Mouse (Mus musculus) hindbrain, embryonic 14.5 days (tissue): ENCODE results near the gene Gemin7. TPM values are rescaled to one million over a fixed set of nuclear protein-coding genes. Genes with fewer than 3 reads are reported as not detected.

ENCODE experiments used
- ATAC-seq: fragments of 200-750 bp; cut with Nextera tagmentation; 2 replicates; pipeline ENCODE4 v1.8.0; 2017; ENCODE audit warnings: moderate number of reproducible peaks, mild to moderate bottlenecking, moderate TSS enrichment, moderate library complexity; ENCODE audit not compliant: low FRiP score
- DNase-seq: peaks from one replicate; pipeline ENCODE4 v3.0.0-alpha.2; 2015; ENCODE audit warnings: low spot score
- H3K27ac ChIP-seq: fragments of 300-500 bp; sonication (generic); 2 replicates; pipeline ENCODE4 v1.5.1; 2014; ENCODE audit warnings: mild to moderate bottlenecking, moderate library complexity
- H3K27me3 ChIP-seq: fragments of 300-500 bp; sonication (generic); 2 replicates; pipeline ENCODE4 v1.6.1; 2014; ENCODE audit warnings: mild to moderate bottlenecking, low read length, mixed read lengths; ENCODE audit not compliant: control insufficient read depth, insufficient read depth
- H3K36me3 ChIP-seq: fragments of 300-500 bp; sonication (generic); replicated peaks from 2 replicates; pipeline ENCODE4 v1.6.1; 2014; ENCODE audit not compliant: control insufficient read depth, insufficient read depth
- H3K4me1 ChIP-seq: fragments of 300-500 bp; sonication (generic); replicated peaks from 2 replicates; pipeline ENCODE4 v1.6.1; 2014; ENCODE audit warnings: antibody characterized with exemption, low read length, mixed read lengths; ENCODE audit not compliant: control insufficient read depth, insufficient read depth
- H3K4me2 ChIP-seq: fragments of 300-500 bp; sonication (generic); replicated peaks from 2 replicates; pipeline ENCODE4 v1.6.1; 2014; ENCODE audit warnings: mild to moderate bottlenecking, moderate library complexity
- H3K4me3 ChIP-seq: fragments of 300-500 bp; sonication (generic); replicated peaks from 2 replicates; pipeline ENCODE4 v1.5.1; 2014; ENCODE audit warnings: mild to moderate bottlenecking, low read length
- H3K9ac ChIP-seq: fragments of 300-500 bp; sonication (generic); 2 replicates; pipeline ENCODE4 v1.6.1; 2014
- H3K9me3 ChIP-seq: fragments of 300-500 bp; sonication (generic); 2 replicates; pipeline ENCODE4 v1.6.1; 2016; ENCODE audit warnings: low read length; ENCODE audit not compliant: control insufficient read depth
- WGBS: fragments of 180-500 bp; shearing (Covaris S2); extraction: QIAGEN DNeasy Blood & Tissue Kit; methylation state at CpG from one replicate; pipeline ENCODE4 v1.1.7; 2014; 5-methylcytosine and 5-hydroxymethylcytosine counted together
- polyA plus RNA-seq: library from polyadenylated mRNA; unstranded; fragments of >200 nt; fragmentation: Nextera tagmentation; extraction: Ambion mirVana; gene quantifications from 2 replicates; pipeline ENCODE4 v1.2.1, GENCODE M21; 2014

Gemin7 gene
- polyA plus RNA-seq: 141 and 157 TPM in 2 replicates

DNA sequence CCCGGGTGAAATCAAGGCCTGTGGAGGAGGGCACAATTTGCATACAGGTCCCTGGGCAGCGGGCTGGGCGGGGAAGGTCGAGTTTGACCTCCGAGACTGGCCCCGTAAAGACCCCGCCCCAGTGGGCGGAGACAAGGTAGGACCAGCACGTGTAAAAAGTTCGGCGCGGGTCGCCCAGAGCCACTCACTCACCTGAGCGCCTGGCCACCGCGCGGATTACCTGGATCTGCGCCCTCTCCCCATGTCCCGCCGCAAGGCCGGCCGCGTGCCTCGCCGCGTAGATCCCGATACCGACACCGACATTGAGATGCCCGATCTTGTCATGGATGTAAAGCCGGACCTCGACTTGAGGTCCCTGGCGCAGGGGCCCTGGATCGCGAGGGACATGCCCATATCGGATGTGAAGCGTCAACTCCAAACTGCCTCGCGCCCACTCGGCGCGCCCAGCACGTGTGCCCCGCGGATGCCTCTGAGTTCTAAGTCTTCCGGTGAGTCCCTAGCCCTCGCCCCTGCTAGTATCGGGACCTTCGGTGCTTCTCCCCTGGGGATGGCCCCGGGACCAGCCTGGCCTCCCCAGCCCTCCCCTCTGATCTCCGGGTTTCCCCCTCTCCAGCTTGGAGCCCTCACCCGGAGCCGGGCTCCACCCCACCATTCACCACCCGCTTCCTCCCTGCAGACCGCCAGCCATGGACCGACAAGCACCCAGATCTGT, at the start of gene Gemin7, which contains the start of gene Zfp296:
Gene Gemin7, minus strand, starts transcription at position 455 of the 712 bp plus-strand sequence.
Gene Zfp296, plus strand, starts transcription at position 147 of the 712 bp plus-strand sequence.
- Histone ChIP-seq H3K4me1 (peaks cover 13% of the 10 kb centered on the region), H3K27me3 (peaks cover 50% of the 10 kb centered on the region), H3K9ac (peak within 1 kb of the TSS; percentile 18; the same call in 1 of the 2 replicates), H3K36me3 (peaks cover 26% of the 10 kb centered on the region), H3K4me2 (peak within 1 kb of the TSS; percentile 45), H3K4me3 (peak within 1 kb of the TSS; percentile 20), H3K9me3 (no peaks in the 10 kb centered on the region), H3K27ac (no peak within 1 kb of the TSS)
- DNase-seq (no peak), ATAC-seq (no peak)
- WGBS: 3% methylated on average over 53 of the region's 56 CpGs

GRCm38 (mm10) chr7:19623433-19623832, 46.0 kb upstream of the Gemin7 start:
- DNase-seq: no peak
- no peaks in the 10 kb centered on the region for H3K36me3 ChIP-seq
- 67% methylated on average over 2 of the region's 2 CpGs for WGBS
- H3K27ac ChIP-seq: no peak overlapping the region
- H3K9ac ChIP-seq: no peak overlapping the region
- no peaks in the 10 kb centered on the region for H3K27me3 ChIP-seq
- ATAC-seq: no peak
- no peak overlapping the region for H3K4me3 ChIP-seq
- 0 out of 2 replicates have a peak, but pooled peaks cover 3% of the 10 kb centered on the region for H3K4me1 ChIP-seq
- H3K4me2 ChIP-seq: no peak overlapping the region
- no peaks in the 10 kb centered on the region for H3K9me3 ChIP-seq

GRCm38 (mm10) chr7:19622241-19622640, 44.8 kb upstream of the Gemin7 start:
- WGBS: 45% methylated on average over 6 of the region's 6 CpGs
- Histone ChIP-seq H3K9ac (no peak overlapping the region), H3K36me3 (no peaks in the 10 kb centered on the region), H3K27ac (no peak overlapping the region), H3K4me3 (no peak overlapping the region), H3K4me2 (no peak overlapping the region), H3K4me1 (no peaks in the 10 kb centered on the region), H3K9me3 (no peaks in the 10 kb centered on the region), H3K27me3 (no peaks in the 10 kb centered on the region)
- DNase-seq: no peak
- ATAC-seq: no peak

DNA sequence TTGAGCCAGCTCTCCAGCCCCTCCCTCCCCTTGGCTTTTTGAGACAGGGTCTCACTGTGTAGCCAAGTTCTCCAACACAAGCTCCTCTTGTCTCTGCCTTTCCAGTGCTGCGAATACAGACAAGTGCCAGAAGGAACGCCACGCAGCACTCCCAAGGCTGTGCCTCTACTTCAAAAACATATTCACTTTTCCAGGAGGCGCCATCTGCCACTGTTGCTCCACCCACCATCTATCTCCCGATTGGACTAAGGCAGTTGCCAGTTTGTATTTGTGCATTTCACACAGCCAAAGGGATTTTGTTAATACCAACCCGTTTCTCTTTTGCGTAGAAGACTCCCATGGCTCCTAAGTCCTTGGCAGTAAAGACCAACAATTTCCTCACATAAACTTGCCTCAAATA, 43.4 kb upstream of the Gemin7 start:
- WGBS: 93% methylated on average over 7 of the region's 7 CpGs
- H3K36me3 ChIP-seq: no peaks in the 10 kb centered on the region
- no peak for DNase-seq

GRCm38 (mm10) chr7:19619004-19619801, 41.8 kb upstream of the Gemin7 start:
- 6% methylated on average over 35 of the region's 35 CpGs for WGBS
- Histone ChIP-seq H3K4me1 (no peaks in the 10 kb centered on the region), H3K27me3 (no peaks in the 10 kb centered on the region), H3K4me3 (peak overlapping the region; percentile 26), H3K36me3 (no peaks in the 10 kb centered on the region), H3K4me2 (peak overlapping the region; percentile 50), H3K9ac (peak overlapping the region; percentile 57), H3K27ac (no peak overlapping the region), H3K9me3 (no peaks in the 10 kb centered on the region)
- ATAC-seq (peak; percentile 84), DNase-seq (peak; percentile 91)

More for the DNA sequence above, 43.4 kb upstream of the Gemin7 start:
- H3K4me3 ChIP-seq: no peak overlapping the region
- ATAC-seq: no peak
- H3K27me3 ChIP-seq: no peaks in the 10 kb centered on the region
- H3K27ac ChIP-seq: no peak overlapping the region
- no peaks in the 10 kb centered on the region for H3K9me3 ChIP-seq
- H3K4me2 ChIP-seq: no peak overlapping the region
- H3K9ac ChIP-seq: no peak overlapping the region
- H3K4me1 ChIP-seq: no peaks in the 10 kb centered on the region

- no peaks in the 10 kb centered on the region for H3K9me3 ChIP-seq
- no peak overlapping the region for H3K4me2 ChIP-seq
- no peak overlapping the region for H3K27ac ChIP-seq
- no peak overlapping the region for H3K9ac ChIP-seq
- H3K4me3 ChIP-seq: no peak overlapping the region
- H3K4me1 ChIP-seq: no peaks in the 10 kb centered on the region
- H3K27me3 ChIP-seq: no peaks in the 10 kb centered on the region
- no peaks in the 10 kb centered on the region; the same call in 1 of the 2 replicates for H3K36me3 ChIP-seq
- no peak for DNase-seq
- ATAC-seq: no peak
- WGBS: 88% methylated on average over 12 of the region's 12 CpGs
These were observed 37.7 kb upstream of the Gemin7 start for GRCm38 (mm10) chr7:19615036-19615577.

DNA sequence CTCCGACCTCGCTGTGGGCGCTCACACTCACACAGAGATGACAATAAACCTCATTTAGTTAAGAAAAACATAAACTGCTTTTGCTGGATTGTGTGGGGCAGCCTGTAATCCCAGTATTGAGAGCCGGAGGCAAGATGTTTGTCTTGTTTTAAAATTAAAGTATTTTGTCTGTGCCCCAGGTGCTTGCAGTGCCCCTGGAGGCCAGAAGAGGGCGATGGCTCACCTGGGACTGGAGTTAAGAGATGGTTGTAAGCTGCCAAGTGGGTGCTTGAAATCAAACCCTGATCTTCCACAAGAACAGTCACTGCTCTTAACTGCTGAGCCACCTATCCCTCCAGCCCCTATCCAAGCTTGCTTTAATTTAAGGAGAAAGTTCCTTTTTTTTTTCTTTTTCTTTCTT, 33.6 kb upstream of the Gemin7 start:
- Histone ChIP-seq H3K27me3 (no peaks in the 10 kb centered on the region), H3K36me3 (no peaks in the 10 kb centered on the region; the same call in 1 of the 2 replicates), H3K9ac (no peak overlapping the region), H3K9me3 (no peaks in the 10 kb centered on the region), H3K4me3 (no peak overlapping the region), H3K4me2 (no peak overlapping the region), H3K27ac (no peak overlapping the region), H3K4me1 (no peaks in the 10 kb centered on the region)
- WGBS: 82% methylated on average over 5 of the region's 5 CpGs
- ATAC-seq: no peak
- DNase-seq: no peak

GRCm38 (mm10) chr7:19609641-19610332, 32.4 kb upstream of the Gemin7 start:
- H3K27me3 ChIP-seq: no peaks in the 10 kb centered on the region
- ATAC-seq (no peak), DNase-seq (no peak)
- H3K27ac ChIP-seq: no peak overlapping the region
- H3K36me3 ChIP-seq: no peaks in the 10 kb centered on the region; the same call in 1 of the 2 replicates
- no peaks in the 10 kb centered on the region for H3K4me1 ChIP-seq
- no peak overlapping the region for H3K4me3 ChIP-seq
- 92% methylated on average over 12 of the region's 12 CpGs for WGBS
- H3K9ac ChIP-seq: no peak overlapping the region
- no peaks in the 10 kb centered on the region for H3K9me3 ChIP-seq
- H3K4me2 ChIP-seq: no peak overlapping the region
